Mouse (Mus musculus): Measurements from ENCODE around the gene Mindy4.

DNA sequence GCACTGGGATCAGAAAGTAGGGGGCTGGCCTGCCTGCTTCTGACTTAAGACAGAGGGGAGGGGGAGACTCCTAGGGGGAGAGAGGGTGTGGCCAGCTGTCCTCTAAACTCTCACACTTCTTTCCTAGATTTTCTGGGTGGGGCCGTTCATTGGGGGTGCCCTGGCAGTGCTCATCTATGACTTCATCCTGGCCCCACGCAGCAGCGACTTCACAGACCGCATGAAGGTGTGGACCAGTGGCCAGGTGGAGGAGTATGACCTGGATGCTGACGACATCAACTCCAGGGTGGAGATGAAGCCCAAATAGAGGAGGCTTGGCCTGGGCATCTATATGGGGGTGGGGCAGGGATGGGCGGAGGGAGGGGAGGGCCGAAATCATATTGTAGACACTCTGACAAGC, 143.3 kb downstream of the Mindy4 start:
- no peak for TF ChIP-seq CTCF (IDR thresholded peaks at IDR 0.05; ENCODE audit: borderline replicate concordance, insufficient read depth, low read depth, low read length)
- no peak for TF ChIP-seq POLR2A (IDR thresholded peaks at IDR 0.05; ENCODE audit: borderline replicate concordance, insufficient read depth, low read length)
